Mouse (Mus musculus): ENCODE results near the gene Adamts1.

The Adamts1 gene

DNA sequence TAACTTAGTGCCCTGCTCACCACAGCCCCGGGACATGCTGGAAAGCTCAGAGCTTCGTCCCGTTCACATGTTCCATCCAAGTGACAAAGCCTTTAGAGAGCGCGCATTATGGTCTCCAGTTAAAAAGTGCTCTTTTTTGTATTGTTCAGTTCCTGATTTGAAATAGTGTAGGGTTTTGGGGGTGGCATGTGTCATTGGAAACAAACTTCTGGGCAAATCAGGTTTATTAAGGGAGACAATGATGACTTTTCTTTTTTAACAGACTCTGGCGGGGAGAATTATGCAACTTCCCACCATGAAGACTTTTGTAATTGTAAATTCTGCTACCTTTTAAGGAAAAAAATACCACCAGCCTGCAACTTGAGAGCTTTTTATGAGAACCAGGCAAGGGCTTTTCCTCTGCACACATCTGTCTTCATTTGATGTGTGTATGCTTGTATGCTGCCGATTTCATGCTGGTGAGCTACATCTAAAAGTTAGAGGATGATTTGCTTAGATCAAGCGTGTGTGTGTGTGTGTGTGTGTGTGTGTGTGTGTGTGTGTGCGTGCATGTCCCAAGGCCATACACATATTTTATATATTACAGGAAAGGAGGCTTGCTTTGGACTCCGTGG lies 40.8 kb downstream of the Adamts1 start:
- DNase-seq, result no peak

DNA sequence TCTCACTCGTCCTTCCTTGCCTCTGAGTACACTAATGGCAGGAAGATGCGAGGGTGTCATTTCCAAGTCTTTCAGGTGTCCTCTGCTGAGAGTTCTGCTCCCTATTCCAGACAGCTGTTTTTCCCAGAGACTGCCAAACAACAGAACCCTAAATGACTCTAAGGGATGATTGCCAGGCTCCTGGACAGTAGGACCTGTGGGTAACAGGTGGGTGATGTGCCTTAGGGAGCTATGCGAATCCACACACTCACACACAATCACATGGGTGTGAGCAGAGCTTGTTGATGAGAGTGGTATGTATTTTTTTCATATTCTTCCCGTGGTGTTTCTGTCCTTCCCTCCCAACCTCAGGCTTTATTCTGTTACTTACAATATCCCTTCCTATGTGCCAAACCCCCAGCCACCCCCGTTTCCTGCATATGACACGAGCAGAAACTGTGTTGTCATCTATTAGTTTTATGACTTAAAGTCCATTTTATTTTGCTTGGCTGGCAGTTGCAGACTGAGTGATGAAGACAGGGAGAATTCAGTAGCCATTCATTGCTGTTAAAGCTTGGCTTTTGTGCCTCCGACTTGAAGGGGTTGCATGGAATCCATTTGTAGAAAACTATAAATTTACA lies 41.8 kb downstream of the Adamts1 start:
- no peak for DNase-seq

DNA sequence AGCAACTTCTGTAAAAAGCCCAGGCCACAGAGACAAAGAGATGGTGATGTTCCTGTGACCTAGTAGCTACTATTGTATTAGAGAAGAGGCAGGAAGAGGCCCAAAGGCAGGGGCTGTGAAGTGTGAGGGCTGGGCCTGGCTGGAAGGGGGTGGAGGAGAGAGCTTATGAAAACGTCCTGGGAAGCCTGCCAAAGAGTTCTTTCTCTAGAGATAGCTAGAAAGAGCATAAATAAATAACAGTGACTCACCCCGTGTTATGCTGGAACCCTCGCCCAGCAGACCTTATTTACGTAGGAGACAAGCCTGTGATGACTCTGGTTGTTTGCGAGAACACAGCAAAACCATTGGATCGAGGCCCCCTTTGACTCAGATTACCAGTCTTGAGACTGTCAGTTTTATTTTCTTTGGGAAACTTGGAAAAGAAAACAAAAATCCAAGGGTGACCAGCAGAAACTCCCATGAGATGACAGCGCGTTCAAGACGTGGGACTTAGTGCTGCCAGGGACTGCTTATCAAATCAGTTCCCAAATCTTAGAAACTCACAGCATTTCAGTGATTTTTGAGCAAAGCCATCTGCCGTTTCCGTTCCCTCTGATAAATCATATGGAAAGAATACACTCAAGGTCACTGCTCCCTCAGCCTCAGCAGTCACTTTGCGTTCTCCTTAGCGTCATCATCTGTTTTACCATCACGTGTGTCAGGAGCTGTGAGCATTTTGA lies 46.7 kb downstream of the Adamts1 start:
- no peak for DNase-seq

DNA sequence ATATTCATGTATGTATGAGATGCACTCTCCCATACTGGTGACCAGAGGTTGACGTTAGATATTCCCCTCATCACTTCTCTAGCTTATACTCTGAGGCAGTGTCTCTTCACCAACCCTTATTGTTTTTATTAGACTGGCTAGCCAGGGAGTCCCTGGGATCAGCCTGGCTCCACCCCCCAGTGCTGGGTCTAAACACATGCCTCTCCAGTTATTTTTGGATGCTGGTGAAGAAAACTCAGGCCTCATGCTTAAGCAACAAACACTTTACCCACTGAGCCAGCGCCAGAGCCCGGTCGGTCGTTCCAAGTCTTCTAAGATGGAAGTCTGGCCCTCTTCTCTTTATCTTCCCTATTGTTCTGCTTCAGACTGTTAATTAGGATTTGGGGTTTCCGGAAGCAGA lies 53.6 kb downstream of the Adamts1 start:
- no peak for DNase-seq

DNA sequence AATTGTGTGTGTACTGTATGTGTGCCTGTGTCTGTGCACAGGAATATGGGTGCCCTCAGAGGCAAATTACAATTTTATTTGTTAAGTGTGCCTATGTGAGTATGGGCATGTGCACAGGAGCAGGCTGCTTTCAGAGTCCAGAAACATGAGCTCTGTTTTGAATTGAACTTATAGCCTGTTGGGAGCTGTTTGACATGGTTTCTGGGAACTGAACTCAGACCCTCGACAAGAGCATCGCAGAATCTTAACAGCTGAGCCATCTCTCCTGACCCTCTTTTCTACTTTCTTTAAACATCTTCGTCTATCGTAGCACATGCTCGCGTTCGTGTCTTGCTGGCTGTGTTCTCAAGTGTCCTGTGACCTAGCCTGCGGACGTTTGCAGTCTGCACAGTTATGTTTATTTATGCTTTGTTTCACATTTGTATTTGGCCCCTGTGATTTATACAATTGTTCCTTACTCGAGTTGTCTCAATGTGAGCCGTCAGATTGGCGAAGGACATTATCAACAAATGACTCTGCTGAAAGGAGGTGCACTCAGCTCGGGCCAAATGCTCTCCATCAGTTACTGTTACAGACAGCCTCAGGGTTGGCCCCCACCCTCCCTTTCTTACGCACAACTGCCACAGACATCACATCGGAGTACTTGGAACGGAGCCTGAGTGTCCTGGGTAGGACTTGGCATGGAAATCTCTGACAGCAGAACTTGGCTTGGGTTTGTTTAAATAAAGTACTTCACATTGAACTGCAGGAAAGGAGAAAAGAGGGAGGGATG lies 55.1 kb downstream of the Adamts1 start:
- DNase-seq, result no peak

DNA sequence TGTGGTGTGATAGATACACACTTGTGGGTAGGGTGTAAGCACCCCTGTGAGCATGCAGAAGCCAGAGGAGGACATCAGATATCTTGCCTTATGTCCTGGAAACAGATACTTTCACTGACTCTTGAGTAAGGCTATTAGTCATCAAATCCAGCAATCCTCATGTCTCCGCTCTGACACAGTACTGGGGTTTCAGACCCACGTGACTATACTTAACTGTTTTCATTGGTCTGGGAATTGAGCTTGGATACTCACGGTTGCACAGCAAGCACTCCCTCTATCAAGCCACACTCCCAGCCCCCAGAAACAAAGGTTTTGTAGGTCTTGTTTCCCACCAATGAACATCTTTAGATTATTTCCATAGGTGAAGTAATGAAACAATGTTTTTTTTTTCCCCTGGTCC lies 56.5 kb downstream of the Adamts1 start:
- no peak for DNase-seq

Data from thymus, postnatal 4 days (tissue).